Mouse (Mus musculus): ENCODE measurements around the gene Hpcal1. TPM values are rescaled to one million over a fixed set of nuclear protein-coding genes. Genes with fewer than 3 reads are reported as not detected.
A peak's percentile ranks its signal among the peaks of the same experiment; 100 is the strongest.

Gene Hpcal1
- total RNA-seq, 2 experiments from 2014 or later = 80.0 to 93.6 TPM

DNA sequence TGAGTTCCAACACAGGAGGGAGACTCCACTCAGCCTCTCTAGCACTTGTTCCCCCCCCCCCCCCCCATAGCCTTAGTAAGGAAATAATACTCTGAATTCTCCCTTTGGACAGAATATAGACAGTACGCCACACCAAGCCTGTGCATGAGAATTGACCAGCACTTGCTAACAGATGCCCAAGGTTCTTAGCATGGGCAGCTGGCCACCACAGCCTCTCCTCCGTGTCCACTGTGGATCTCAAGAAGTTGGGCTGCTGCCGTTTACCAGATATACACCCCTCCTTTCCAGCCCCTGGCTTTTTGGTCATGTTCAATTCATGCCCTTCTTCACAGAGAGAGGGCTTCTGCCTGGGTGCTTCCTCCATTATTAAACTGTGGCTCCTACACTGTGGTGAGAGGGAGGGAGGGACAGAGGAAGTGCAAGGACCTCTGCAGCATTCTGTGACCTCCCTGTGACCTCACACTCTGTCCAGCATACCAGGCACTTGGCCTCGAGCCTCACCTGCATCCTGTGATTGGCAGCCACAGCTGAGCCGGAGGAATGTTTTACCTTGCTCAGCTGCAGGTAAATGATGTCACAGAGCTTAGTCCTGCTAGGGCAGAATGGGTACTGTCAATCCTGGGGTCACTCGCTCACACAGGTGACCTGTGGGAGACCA lies 21.2 kb downstream of the Hpcal1 start:
- DNase-seq (ENCODE audit: low spot score in 2 of 2) = no peak

DNA sequence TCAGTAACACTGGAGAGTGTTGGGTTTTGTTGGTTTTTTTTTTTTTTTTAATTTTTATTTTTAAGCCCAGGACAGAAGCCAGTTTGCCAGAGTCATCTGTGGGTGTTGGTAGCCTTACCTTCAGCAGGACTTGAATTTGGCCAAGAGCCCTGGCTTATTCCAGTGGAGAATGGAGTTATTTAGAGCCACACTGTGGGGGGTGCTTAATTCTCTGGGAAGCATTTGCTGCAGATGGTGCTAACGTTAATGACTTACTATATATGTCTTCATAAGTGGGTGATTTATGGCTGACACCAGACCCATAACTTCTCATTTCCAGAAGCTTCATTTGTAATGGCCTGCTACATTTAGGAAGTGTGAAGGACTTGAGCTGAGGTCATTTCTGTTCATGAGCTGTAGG lies 21.9 kb downstream of the Hpcal1 start:
- DNase-seq (ENCODE audit: low spot score in 2 of 2) = peak; percentile 26 to 49

DNA sequence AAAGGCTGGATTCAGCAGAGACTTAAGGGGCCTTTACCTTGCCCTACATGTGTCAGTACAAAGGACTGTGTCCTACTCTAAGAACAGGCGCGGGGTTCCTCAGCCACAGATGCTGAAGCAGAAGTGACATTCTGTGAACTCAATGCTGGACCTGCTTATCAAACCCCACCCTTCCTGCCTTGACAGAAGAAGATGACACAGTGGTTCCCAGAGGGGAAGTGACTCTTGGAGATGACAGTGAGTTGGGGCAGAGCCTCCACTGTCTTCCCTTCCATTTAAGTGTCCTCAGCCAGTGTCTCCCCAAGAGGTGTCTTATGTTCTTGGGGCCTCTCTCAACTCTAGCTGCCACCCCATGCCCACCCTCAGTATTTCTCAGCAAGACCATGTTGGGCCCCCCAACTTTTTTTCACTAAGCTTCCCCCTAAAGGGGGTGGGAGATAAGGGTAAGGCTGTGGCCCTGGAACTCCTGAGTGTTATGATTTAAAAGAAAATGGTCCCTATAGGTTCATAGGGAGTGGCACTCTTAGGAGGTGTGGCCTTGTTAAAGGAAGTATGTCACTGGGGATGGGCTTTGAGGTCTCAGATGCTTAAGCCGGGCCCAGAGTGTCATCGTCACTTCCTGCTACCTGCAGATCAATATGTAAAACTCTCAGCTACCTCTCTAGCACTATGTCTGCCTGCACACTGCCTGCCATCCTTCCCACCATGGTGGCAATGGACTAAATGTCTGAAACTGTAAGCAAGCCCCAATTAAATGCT lies 25.2 kb downstream of the Hpcal1 start:
- no peak for DNase-seq (ENCODE audit: low spot score in 2 of 2)

DNA sequence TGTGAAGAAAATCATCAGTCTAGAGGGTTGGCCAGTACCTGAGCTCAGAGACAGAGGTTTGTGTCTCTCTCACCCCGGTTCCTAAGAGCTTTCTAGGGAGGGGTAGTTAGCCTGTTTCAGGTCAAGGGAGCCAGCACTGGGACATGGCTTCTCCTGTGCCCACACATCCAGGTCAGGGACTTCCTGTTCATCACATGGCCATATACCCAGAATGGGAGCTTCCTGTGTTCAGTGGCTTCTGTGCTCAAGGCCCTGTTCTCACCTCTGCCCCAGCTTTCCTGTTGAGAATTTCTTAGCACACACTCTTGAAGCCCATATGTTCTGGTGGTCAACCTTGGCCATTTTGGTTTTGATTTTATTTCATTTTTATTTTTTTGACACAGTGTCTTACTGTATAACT lies 26.6 kb downstream of the Hpcal1 start:
- no peak for DNase-seq (ENCODE audit: low spot score in 2 of 2)

DNA sequence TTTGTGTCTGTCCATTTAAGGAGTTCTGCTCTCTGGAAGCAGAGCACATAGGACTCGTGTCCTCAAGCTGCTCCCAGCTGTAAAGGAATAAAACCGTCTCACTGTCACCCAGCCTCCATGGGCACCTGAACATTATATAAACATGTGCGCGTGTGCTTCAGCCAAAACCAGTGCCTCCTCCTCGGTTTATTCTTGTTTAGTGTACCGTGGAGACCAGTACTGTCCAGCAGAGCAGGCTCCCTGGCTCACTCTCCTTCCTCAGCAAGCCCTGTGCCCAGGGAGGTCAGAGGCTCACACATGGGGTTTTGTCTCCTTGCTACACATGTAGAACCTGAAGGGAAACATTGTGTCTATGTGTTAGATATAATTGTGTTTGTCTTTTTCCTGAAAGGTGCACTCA lies 27.5 kb downstream of the Hpcal1 start:
- no peak for DNase-seq (ENCODE audit: low spot score in 2 of 2)

DNA sequence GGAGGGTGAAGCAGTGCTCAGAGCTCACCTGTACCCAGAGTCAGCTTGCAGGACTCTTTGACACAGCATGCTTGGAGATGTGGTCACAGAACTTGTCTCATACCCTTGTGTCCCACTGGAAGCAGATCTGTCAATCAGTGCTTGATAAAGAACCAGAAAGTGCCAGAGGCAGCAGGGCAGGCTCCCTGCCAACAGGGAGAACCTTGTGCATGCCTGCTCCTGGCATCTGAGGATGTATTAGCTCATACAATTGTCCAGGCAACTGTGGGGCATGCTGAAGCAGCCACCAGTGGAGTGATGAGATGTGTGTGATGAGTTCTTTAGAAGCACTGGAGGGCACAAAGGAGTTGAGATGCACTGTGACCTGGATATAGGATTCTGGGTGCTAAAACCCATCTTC lies 30.4 kb downstream of the Hpcal1 start:
- DNase-seq (ENCODE audit: low spot score in 2 of 2) = no peak

DNA sequence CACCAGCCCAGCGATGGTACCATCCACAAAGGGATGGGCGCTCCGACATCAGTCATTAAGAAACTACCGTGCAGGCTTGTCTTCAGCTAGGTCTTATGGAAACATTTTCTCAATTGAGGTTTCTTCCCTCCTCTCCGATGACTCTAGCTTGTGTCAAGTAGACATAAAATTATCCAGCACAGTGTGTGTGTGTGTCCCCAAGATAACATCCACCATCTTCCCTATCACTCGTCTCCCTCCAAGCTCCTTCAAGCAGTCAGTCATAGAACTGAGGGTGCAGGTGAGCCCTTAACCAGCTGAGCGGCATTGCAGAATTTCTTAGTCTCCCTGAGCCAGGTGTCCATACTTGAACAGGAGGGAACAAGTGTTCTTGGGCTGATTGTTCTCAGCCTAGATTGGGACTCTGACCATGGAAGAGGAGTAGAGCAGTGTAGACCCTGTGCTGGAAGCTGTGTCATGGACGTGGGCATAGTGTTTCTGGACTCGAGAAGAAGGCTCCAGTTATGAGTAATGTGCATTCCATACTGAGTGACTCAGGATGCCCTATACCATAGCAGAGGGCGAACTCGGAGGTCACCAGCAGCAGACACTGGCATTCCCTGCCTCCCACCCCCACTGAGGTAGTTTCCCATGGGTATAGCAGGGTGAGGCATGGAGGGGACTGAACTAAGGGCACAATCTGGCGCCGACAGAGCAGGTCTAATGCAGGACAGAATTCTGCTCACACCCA lies 32.0 kb downstream of the Hpcal1 start:
- no peak for DNase-seq (ENCODE audit: low spot score in 2 of 2)

DNA sequence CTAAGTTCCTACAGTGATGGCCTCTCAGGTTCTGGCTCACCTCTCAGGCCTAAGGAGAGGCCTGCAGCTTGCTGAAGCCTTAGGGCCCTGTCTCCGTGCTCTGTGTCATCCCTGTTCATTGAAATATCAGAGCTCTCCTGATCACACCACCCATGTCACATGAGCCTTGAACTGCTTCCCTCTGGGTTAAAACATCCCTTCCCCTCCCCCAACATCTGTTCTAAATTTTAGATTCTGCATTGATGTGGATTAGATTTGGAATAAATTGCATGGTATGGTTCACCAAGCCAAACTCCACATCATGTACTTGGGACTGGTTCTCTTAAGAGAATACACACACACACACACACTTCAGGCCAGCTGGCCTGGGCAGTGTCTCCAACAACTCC lies 32.5 kb downstream of the Hpcal1 start:
- DNase-seq (ENCODE audit: low spot score in 2 of 2) = no peak

DNA sequence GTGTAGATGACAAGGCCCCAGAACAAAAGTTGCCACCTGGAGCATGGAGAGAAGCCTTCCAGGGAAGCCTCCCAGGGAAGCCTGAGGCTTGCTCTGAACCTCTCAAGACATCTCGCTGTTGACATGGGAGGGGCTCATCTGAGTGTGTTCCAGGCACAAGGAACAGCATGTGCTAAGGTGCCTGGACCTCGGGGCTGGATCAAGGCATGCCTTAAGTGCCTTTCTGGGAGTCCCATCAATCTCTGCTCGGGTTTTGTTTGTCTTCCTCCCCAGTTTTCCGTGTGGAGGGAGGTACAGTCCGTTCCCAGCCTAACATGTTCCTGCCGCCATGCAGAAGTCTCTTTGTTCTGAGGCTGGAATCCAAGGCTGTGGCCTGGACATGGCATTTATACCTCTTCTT lies 33.3 kb downstream of the Hpcal1 start:
- DNase-seq (ENCODE audit: low spot score in 2 of 2) = no peak

DNA sequence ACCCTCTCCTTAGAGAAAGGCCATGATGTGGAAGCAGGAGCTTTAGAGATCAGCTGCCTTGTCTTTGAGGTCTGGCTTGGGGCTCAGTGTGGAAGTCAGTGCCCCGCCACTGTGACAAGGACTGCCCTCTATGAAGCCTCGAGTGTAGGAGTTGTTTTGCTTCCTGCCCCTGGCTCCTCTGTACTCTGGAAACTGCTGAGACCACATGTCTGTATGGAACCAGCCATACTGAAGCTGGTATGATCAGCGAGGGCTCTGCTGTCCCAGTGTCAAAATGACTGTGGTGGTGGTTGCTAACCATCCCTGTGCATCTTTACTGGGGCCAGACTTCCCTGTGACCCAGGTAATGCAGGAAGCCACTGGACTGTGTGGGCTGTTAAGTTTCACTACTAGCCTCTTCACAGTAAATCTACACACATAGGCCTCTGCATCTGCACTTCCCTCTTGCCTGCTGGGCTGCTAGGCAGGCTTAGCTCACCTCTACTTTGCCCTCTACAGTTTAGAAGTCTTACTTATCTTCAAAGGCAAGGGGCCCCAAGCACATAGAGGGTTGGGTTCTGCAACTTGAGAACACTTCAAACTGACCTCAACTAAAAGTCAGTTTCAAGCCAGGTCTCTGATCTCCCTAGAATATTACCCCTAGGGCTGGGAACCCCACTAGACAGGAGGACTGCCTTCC lies 33.9 kb downstream of the Hpcal1 start:
- no peak for DNase-seq (ENCODE audit: low spot score in 2 of 2)

DNA sequence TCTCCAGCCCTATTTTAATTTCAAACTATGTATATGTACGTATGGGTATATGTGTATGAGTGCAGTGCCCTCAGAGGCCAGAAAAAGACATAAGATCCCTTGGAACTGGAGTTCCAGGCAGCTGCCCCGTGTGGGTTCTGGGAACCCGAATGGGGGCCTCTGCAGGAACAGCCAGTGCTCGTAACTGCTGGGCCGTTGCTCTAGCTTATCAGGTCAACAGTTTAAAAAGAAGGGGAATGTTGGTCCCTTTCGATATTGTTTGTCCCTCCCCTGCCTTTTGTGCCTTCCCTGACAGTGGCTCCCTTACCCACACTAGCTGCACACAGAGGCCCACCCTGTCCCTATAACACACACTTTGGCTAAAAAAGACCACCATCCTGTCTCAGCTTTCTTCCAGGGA lies 34.9 kb downstream of the Hpcal1 start:
- no peak for DNase-seq (ENCODE audit: low spot score in 2 of 2)

DNA sequence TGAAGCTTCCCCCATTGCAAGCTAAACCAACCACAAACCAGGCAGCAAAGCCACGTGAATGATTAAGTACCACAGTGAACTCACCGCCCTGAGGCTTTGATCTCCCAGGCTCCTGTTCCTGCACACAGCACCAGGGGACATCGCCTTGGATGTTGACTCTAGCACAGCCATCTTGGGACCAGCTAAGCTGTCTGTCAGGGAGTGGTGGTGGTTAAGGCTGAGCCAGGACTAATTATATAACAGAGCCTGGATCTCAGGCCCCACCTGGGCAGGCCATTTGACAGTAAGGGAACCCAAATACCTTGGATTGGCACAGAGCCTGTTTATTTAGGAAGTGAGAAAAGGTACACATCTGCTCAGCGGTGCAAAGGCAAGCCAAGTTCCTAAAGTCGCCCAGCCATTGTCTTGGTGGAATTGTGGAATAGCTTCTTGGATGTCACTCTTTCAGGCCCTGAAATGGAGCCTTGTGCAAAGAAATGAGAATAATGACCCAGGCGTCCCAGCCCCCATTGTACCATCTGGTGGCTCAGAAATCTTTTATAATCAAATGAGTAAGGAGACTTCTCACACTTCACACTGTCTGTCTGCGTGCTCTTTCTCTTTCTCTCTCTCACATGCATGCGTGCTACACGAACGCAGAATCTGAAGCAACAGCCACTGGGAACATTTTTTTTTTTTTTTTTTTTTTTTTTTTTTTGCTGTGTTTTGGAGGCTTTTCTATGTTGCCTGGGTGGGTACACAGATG lies 36.1 kb downstream of the Hpcal1 start:
- no peak for DNase-seq (ENCODE audit: low spot score in 2 of 2)

DNA sequence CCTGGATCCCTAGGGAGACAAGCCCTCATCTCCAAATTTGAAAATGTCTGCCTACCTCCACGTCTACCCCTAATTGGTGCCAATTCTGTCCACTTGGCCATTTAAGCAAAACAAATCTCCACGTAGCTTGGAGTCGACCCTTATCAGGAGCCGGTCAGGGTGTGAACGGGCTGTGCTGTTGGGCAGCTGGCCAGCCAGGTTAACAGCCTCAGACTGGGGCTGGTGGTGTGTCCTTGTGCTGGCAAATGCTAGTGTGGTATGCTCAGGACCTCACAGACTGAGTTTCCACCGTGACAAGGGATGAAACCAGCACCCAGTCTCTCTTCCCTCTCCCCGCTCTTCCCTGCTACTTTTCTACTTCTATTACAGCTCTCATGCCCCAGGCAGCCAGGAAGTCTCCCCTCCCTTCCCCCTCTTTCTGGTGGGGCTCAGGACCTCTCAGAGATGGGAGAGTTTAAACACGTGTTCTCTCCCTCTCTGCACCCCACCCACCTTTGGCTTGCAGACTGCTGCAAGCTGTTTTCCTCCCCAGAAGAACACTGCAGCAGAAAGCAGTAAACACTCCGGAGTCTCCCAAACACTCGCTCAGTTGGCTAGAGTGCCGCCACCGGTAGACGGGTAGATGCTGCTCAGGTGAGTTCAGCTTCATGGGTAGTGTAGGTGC lies 37.2 kb downstream of the Hpcal1 start:
- no peak for DNase-seq (ENCODE audit: low spot score in 2 of 2)

DNA sequence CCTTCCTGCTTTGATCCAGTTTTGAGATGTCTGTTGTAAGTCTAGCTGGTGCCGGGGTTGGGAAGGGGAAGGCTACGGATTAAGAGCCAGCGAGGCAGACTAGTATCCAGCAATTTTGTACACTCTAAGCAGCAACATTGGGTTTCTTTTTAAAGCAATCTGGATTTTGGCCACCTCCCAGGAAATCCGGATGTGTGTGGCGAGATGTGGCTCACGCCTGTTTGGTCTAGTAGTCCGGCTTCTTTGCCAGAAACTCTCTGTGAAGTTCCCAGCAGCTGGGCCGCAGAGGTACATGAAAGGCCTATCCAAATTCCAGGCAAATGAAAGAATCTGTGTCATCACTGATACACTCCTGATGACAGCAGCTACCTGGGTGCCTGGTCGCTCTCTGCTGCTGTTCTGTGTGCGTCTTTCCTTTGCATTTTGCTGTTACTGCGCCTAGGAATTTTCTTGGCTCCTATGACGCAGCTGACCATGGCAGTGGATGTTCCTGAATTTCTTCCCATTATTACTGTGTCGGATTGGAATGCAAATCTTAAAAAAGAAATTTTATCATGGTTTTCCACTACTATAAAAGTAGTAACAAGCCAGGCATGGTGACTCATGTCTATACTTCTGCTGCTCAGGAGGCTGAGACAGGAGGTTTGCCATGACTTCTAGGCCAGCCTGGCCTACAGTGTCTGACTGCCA lies 38.7 kb downstream of the Hpcal1 start:
- DNase-seq (ENCODE audit: low spot score in 2 of 2) = peak; percentile 27 to 43

DNA sequence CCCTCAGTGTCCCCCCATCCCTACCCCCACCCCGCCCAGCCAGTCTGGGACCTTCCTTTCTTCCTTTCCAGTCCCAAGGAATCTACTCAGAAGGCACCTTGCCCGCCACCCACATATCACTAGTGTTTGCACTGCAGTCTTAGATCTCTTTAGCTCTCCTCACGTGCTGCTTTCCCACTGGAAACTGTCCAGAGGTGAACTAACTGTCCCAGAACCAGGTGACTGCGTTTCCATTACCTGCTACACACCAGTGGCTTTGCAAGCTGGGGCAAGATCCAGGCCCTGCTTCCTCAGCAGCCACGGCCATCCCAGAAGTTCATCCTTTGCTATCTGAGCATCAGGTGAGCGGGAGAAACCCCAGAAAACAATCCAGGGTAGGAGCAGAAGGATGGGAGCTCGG lies 41.4 kb downstream of the Hpcal1 start:
- no peak for DNase-seq (ENCODE audit: low spot score in 2 of 2)

DNA sequence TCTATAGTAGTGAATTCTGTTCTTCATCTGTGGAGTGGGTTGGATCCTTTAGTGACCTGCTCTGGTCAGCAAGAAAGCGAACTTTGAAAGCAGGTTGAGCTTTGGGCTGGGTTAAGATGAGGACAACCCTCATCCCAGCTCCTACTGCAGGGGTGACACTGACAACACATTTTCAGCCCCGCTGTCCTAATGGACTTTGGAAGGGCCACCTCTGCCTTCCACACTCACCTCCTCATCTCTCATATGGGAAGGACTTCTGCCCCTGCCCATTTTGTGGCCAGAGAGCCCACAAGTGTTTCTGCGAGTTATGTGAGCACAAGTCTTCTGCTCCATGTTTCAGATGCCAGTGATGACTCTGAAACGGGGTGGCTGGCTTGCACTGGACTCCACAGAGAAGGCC lies 41.9 kb downstream of the Hpcal1 start:
- DNase-seq (ENCODE audit: low spot score in 2 of 2) = no peak

DNA sequence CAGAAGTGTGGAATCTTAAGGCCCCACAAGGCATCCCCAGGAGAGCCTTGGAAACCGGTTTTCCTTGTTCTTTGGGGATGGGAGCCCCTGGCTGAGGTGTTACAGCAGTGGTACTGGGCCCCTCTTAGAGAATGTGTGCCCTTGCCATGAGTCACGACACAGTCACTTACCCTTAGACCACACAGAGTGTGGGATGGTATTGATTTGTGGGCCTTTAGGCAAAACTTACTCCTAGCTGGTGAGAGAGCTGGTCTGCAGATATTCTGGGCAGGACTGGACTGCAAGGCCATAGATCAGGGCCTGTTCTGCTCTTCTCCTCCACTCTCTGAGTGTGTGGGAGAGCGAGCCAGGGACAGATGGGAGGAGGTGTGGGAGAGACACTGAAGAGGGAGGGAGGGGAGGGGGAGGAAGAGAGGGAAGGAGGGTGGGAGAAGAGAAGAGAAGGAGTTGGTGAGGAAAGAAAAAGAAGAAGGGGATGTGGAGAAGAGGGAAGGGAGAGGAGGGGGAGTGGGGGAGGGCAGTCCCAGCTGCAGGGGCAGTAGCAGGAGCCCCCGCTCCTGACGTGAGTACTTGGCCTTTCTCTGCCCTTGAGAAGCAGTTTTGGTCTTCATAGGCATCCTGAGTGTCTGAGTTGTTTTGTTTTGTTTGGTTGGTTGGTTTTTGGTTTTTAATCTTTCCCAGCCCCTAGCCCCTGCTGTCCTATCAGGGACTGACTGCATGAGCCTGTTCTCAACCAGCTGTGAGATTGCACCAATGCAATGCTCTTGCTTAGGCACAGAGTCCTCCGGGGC lies 42.7 kb downstream of the Hpcal1 start:
- no peak for DNase-seq (ENCODE audit: low spot score in 2 of 2)

DNA sequence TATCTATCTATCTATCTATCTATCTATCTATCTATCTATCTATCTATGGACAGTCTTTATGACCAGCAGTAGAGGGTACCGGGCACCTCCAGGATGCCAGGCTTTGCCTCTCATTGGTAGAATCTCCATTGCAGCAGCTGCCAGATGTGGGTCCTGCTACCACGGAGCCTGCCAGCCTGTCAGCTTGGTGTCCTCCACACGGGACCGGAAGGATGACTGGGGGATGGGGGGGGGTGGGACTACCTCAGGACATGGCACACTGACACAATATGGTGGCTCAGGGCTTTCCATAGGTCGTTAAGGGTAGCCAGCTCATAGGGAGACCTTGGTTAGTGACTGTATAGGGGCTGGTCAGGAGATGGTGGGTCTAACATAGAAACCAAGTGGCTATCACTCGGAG lies 45.7 kb downstream of the Hpcal1 start:
- DNase-seq (ENCODE audit: low spot score in 2 of 2) = no peak

Data from left cerebral cortex, adult 18-20 months (tissue).